Mouse (Mus musculus): ENCODE measurements around the gene Zc3h10.

- TF ChIP-seq POLR2A (IDR thresholded peaks at IDR 0.05; ENCODE audit: borderline replicate concordance, control insufficient read depth, low read depth, low read length) (no peak), CTCF (IDR thresholded peaks at IDR 0.05; ENCODE audit: control insufficient read depth, insufficient read depth, low read length) (no peak)
These were observed 25.2 kb downstream of the Zc3h10 start for GRCm38 (mm10) chr10:128522351-128522750.

All from bone marrow, adult 2 months (tissue).